In the genomic region with DNA sequence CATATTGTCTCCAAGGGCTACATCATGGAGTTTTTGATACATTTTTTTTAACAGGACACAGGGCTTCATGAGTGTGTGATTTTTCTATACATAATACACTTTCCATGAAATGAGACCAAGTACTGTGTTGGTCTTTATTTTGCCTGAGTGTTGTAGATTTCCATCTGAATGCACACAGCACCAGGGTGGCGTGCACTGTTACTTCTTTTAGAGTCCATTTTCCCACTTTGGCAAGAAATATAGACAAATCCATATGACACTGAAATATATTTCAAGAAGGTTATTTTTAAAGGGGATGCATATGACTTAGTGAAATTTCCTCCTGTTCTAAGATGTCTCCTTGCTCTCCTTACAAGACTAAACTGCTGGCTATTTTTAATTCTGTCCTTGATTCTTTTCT, we compare ENCODE assay signal across 17 mouse cellular contexts.
"Had no signal": no experiment of that assay in that cellular context is flagged by ENCODE, and none has a peak within 500 bp of the region (broad histone marks: within the 10 kb centered on the region; RNA-seq: fewer than 3 reads in every experiment).

No protein-coding gene starts in this region.

- DNase-seq: retina, postnatal 1 day; right cerebral cortex, adult 18-20 months; right cerebral cortex, postnatal 14 days; right cerebral cortex, postnatal 25 days; right cerebral cortex, postnatal 4 days; spleen, adult 18-20 months; thymus, adult 18-20 months; thymus, adult 2 months; thymus, postnatal 14 days; thymus, postnatal 25 days; thymus, postnatal 36 days; thymus, postnatal 4 days had no signal

- H3K36me3 ChIP-seq: neural tube, embryonic 12.5 days; neural tube, embryonic 13.5 days; neural tube, embryonic 15.5 days; stomach, embryonic 15.5 days had no signal

- H3K4me1 ChIP-seq: neural tube, embryonic 12.5 days; neural tube, embryonic 13.5 days; neural tube, embryonic 15.5 days; stomach, embryonic 15.5 days had no signal

- H3K27ac ChIP-seq: neural tube, embryonic 12.5 days; neural tube, embryonic 13.5 days; neural tube, embryonic 15.5 days; stomach, embryonic 15.5 days; stomach, postnatal 0 days had no signal

- H3K4me3 ChIP-seq: neural tube, embryonic 12.5 days; neural tube, embryonic 13.5 days; neural tube, embryonic 15.5 days; stomach, embryonic 15.5 days had no signal

- H3K9me3 ChIP-seq: neural tube, embryonic 12.5 days; neural tube, embryonic 13.5 days; neural tube, embryonic 15.5 days; stomach, embryonic 15.5 days had no signal

- H3K27me3 ChIP-seq: neural tube, embryonic 12.5 days; neural tube, embryonic 13.5 days; neural tube, embryonic 15.5 days; stomach, embryonic 15.5 days had no signal
